Mouse (Mus musculus) heart, postnatal 14 days (tissue): ENCODE measurements around the gene E2f2. TPM values are rescaled to one million over a fixed set of nuclear protein-coding genes. Genes with fewer than 3 reads are reported as not detected.

Experiments used
- DNase-seq, 2 experiments: peaks; one replicate each; pipeline ENCODE4 v3.0.0; 2021 to 2022
- intact Hi-C: fragments of 180-260 bp; cut with DNase I; formaldehyde crosslinking; loops from one replicate; pipeline ENCODE4 v1.15.1; 2025
- total RNA-seq, 2 experiments: library from RNA; stranded (reverse); gene quantifications; 2 replicates each; pipeline ENCODE4 v1.2.3; 2021

The E2f2 gene
- total RNA-seq, 2 experiments from 2014 or later, result 9.4 to 10.4 TPM

- intact Hi-C loops, result no loop called here
- peak; percentile 72 to 75 for DNase-seq
Measured at GRCm38 (mm10) chr4:136172542-136173209, 482 bp downstream of the E2f2 start.

- no peak for DNase-seq
- intact Hi-C loops, result no loop called here
Measured at GRCm38 (mm10) chr4:136173210-136173715, 1.1 kb downstream of the E2f2 start.

- intact Hi-C loops, result no loop called here
- DNase-seq, result no peak
Measured at GRCm38 (mm10) chr4:136174216-136175193, 2.3 kb downstream of the E2f2 start.

GRCm38 (mm10) chr4:136176022-136176552 lies 3.9 kb downstream of the E2f2 start:
- no peak for DNase-seq
- intact Hi-C loops, result no loop called here

- intact Hi-C loops, result no loop called here
- DNase-seq, result peak; percentile 33 to 48
Measured at GRCm38 (mm10) chr4:136177244-136177611, 5.0 kb downstream of the E2f2 start.

- intact Hi-C loops, result no loop called here
- peak; percentile 67 to 70 for DNase-seq
Measured at GRCm38 (mm10) chr4:136177612-136178474, 5.6 kb downstream of the E2f2 start.

- no peak for DNase-seq
- intact Hi-C loops, result no loop called here
Measured at GRCm38 (mm10) chr4:136178475-136178921, 6.3 kb downstream of the E2f2 start.

GRCm38 (mm10) chr4:136179456-136179855 lies 7.3 kb downstream of the E2f2 start:
- no peak for DNase-seq
- intact Hi-C loops, result no loop called here

- peak; percentile 87 to 93 for DNase-seq
- intact Hi-C loops, result no loop called here
Measured at GRCm38 (mm10) chr4:136179998-136180397, 7.8 kb downstream of the E2f2 start.

- peak; percentile 69 to 80 for DNase-seq
- intact Hi-C loops, result no loop called here
Measured at GRCm38 (mm10) chr4:136180408-136181330, 8.5 kb downstream of the E2f2 start.

GRCm38 (mm10) chr4:136181367-136181766 lies 9.2 kb downstream of the E2f2 start:
- DNase-seq, result no peak
- intact Hi-C loops, result no loop called here

GRCm38 (mm10) chr4:136185375-136185774 lies 13.2 kb downstream of the E2f2 start:
- intact Hi-C loops, result no loop called here
- peak; percentile 72 to 75 for DNase-seq

GRCm38 (mm10) chr4:136186315-136186714 lies 14.1 kb downstream of the E2f2 start:
- no peak for DNase-seq
- intact Hi-C loops, result no loop called here

GRCm38 (mm10) chr4:136186739-136187472 lies 14.7 kb downstream of the E2f2 start:
- intact Hi-C loops, result no loop called here
- no peak for DNase-seq

GRCm38 (mm10) chr4:136188973-136189737 lies 17.0 kb downstream of the E2f2 start:
- DNase-seq, result no peak
- intact Hi-C loops, result no loop called here

GRCm38 (mm10) chr4:136189912-136190311 lies 17.7 kb downstream of the E2f2 start:
- intact Hi-C loops, result no loop called here
- DNase-seq, result no peak

GRCm38 (mm10) chr4:136193571-136193970 lies 21.4 kb downstream of the E2f2 start:
- DNase-seq, result no peak
- intact Hi-C loops, result no loop called here

- intact Hi-C loops, result no loop called here
Measured at GRCm38 (mm10) chr4:136195029-136195428, 22.8 kb downstream of the E2f2 start.

More at GRCm38 (mm10) chr4:136195029-136195428, 22.8 kb downstream of the E2f2 start:
- no peak for DNase-seq
